Mouse (Mus musculus): ENCODE measurements around the gene Olfr750.

DNA sequence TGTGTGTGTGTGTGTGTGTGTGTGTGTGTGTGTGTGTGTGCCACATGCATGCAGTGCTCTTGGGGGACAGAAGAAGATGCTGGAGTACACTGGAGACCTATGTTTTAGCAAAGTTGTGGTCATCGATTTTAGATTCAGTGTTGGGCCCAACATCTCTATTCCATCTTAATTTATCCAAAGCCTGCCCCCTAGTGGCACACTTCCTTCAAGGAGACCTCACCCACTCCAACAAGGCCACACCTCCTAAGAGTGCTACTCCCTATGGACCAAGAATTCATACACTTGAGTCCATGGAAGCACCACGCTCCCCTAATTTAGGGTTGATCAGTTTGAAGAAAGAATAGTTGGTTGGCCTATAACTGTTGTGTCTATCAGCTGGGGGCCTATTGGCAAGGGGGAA lies 4.6 kb downstream of the Olfr750 start:
- peak; percentile 56 for TF ChIP-seq CTCF (IDR thresholded peaks at IDR 0.05)
- TF ChIP-seq EP300 (IDR thresholded peaks at IDR 0.05): no peak

All from lung, postnatal 0 days (tissue).